Mouse (Mus musculus): ENCODE data around the gene Prkag3.

- TF ChIP-seq SRF (IDR thresholded peaks at IDR 0.05; ENCODE audit: control insufficient read depth, insufficient read length, low read depth): no peak
- no peak for TF ChIP-seq POLR2A (IDR thresholded peaks at IDR 0.05; ENCODE audit: insufficient read length, low read depth)
- no peak for TF ChIP-seq E2F4 (IDR thresholded peaks at IDR 0.05; ENCODE audit: insufficient read depth)
- TF ChIP-seq MYOD1 (IDR thresholded peaks at IDR 0.05; ENCODE audit: control insufficient read depth in 1 of 3, insufficient read length in 2 of 3, low read depth in 2 of 3): no peak
- no peak for TF ChIP-seq REST (IDR thresholded peaks at IDR 0.05; ENCODE audit: insufficient read depth, insufficient read length)
- no peak for TF ChIP-seq POLR2AphosphoS2 (IDR thresholded peaks at IDR 0.05; ENCODE audit: insufficient read length, low read depth)
- no peak for TF ChIP-seq USF1 (IDR thresholded peaks at IDR 0.05; ENCODE audit: low read depth)
- TF ChIP-seq MYOG (IDR thresholded peaks at IDR 0.05; ENCODE audit: control insufficient read depth in 1 of 3, insufficient read depth in 1 of 3, insufficient read length in 2 of 3, low read depth in 2 of 3): no peak
- no peak for TF ChIP-seq MAX (IDR thresholded peaks at IDR 0.05; ENCODE audit: low read depth)
- no peak for TF ChIP-seq CEBPB (IDR thresholded peaks at IDR 0.05; ENCODE audit: insufficient read depth, poor library complexity, severe bottlenecking)
- TF ChIP-seq TCF12 (IDR thresholded peaks at IDR 0.05; ENCODE audit: insufficient read depth, poor library complexity, severe bottlenecking): no peak
- no peak for TF ChIP-seq TCF3 (IDR thresholded peaks at IDR 0.05; ENCODE audit: insufficient read length, low read depth)
These were observed 34.1 kb downstream of the Prkag3 start for GRCm38 (mm10) chr1:74714967-74715366.
